Mouse (Mus musculus) stomach, embryonic 16.5 days (tissue): Measurements from ENCODE around the gene Sirt5. TPM values are rescaled to one million over a fixed set of nuclear protein-coding genes. Genes with fewer than 3 reads are reported as not detected.

ENCODE experiments used
- ATAC-seq: fragments of 200-750 bp; cut with Nextera tagmentation; 2 replicates; pipeline ENCODE4 v1.8.0; 2017; ENCODE audit warnings: moderate number of reproducible peaks, moderate TSS enrichment; ENCODE audit not compliant: insufficient read depth, low FRiP score
- H3K27ac ChIP-seq: fragments of 300-500 bp; sonication (generic); 2 replicates; pipeline ENCODE4 v1.5.1; 2014; ENCODE audit warnings: low read length
- H3K27me3 ChIP-seq: fragments of 300-500 bp; sonication (generic); 2 replicates; pipeline ENCODE4 v1.6.1; 2014; ENCODE audit warnings: low read length, control low read depth, mixed read lengths; ENCODE audit not compliant: control insufficient read depth, insufficient read depth
- H3K36me3 ChIP-seq: fragments of 300-500 bp; sonication (generic); 2 replicates; pipeline ENCODE4 v1.6.1; 2014; ENCODE audit warnings: low read length; ENCODE audit not compliant: control insufficient read depth, insufficient read depth
- H3K4me1 ChIP-seq: fragments of 300-500 bp; sonication (generic); 2 replicates; pipeline ENCODE4 v1.6.1; 2014; ENCODE audit warnings: low read length, control low read depth, mixed read lengths; ENCODE audit not compliant: control insufficient read depth, insufficient read depth
- H3K4me2 ChIP-seq: fragments of 300-500 bp; sonication (generic); 2 replicates; pipeline ENCODE4 v1.6.1; 2014; ENCODE audit warnings: low read depth, low read length, mixed read lengths
- H3K4me3 ChIP-seq: fragments of 300-500 bp; sonication (generic); replicated peaks from 2 replicates; pipeline ENCODE4 v1.5.1; 2014; ENCODE audit warnings: mild to moderate bottlenecking, low read length
- H3K9ac ChIP-seq: fragments of 300-500 bp; sonication (generic); 2 replicates; pipeline ENCODE4 v1.6.1; 2014; ENCODE audit warnings: low read length
- H3K9me3 ChIP-seq: fragments of 300-500 bp; sonication (generic); replicated peaks from 2 replicates; pipeline ENCODE4 v1.6.1; 2016; ENCODE audit warnings: low read length, control low read depth; ENCODE audit not compliant: control insufficient read depth
- WGBS: fragments of 180-500 bp; shearing (Covaris S2); extraction: QIAGEN DNeasy Blood & Tissue Kit; methylation state at CpG from one replicate; pipeline ENCODE4 v1.1.7; 2014; 5-methylcytosine and 5-hydroxymethylcytosine counted together
- polyA plus RNA-seq: library from polyadenylated mRNA; unstranded; fragments of >200 nt; fragmentation: Nextera tagmentation; extraction: Ambion mirVana; gene quantifications from 2 replicates; pipeline ENCODE4 v1.2.1, GENCODE M21; 2015

Gene Sirt5
- polyA plus RNA-seq, 1 experiment from 2014 or later, result 18.5 TPM

GRCm38 (mm10) chr13:43443706-43444105 is 78.4 kb downstream of the Sirt5 start:
- Histone ChIP-seq H3K27ac (no peak overlapping the region), H3K9me3 (no peaks in the 10 kb centered on the region), H3K36me3 (no peaks in the 10 kb centered on the region), H3K4me3 (no peak overlapping the region), H3K4me2 (no peak overlapping the region), H3K4me1 (peaks cover 11% of the 10 kb centered on the region), H3K27me3 (no peaks in the 10 kb centered on the region), H3K9ac (no peak overlapping the region)
- no peak for ATAC-seq
- WGBS, result 93% methylated on average over 4 of the region's 4 CpGs

- H3K4me3 ChIP-seq, result no peak overlapping the region
- H3K27me3 ChIP-seq, result no peaks in the 10 kb centered on the region
- no peak overlapping the region for H3K4me2 ChIP-seq
- 87% methylated on average over 3 of the region's 3 CpGs for WGBS
- H3K9ac ChIP-seq, result no peak overlapping the region
- no peak for ATAC-seq
- H3K27ac ChIP-seq, result no peak overlapping the region
- H3K4me1 ChIP-seq, result peaks cover 11% of the 10 kb centered on the region
- no peaks in the 10 kb centered on the region for H3K9me3 ChIP-seq
- H3K36me3 ChIP-seq, result no peaks in the 10 kb centered on the region
These were observed 79.4 kb downstream of the Sirt5 start for GRCm38 (mm10) chr13:43444717-43445116.

Other genes starting within 250 kb of the Sirt5 start
- 32.5 and 36.7 TPM in 2 replicates for gene Tbc1d7, start 194.0 kb upstream of the Sirt5 start, polyA plus RNA-seq
- 0.41 and 0.49 TPM in 2 replicates for gene Gfod1, start 61.3 kb upstream of the Sirt5 start, polyA plus RNA-seq
- 92.0 and 119 TPM in 2 replicates for gene Nol7, start 32.9 kb downstream of the Sirt5 start, polyA plus RNA-seq
- 7.0 and 7.9 TPM in 2 replicates for gene Ranbp9, start 115.8 kb downstream of the Sirt5 start, polyA plus RNA-seq
- gene Mcur1, start 194.7 kb downstream of the Sirt5 start, polyA plus RNA-seq, result 10.1 and 10.6 TPM in 2 replicates